Mouse (Mus musculus) stomach, postnatal 0 days (tissue): ENCODE measurements around the gene Galnt10.

Source experiments
- CTCF ChIP-seq: IDR thresholded peaks from 2 replicates; pipeline ENCODE4 v1.5.1; 2016; ENCODE audit warnings: antibody characterized with exemption, low read depth, mild to moderate bottlenecking, moderate library complexity
- EP300 ChIP-seq: optimal IDR thresholded peaks from 2 replicates; pipeline ENCODE3; 2016; ENCODE audit warnings: antibody characterized with exemption

DNA sequence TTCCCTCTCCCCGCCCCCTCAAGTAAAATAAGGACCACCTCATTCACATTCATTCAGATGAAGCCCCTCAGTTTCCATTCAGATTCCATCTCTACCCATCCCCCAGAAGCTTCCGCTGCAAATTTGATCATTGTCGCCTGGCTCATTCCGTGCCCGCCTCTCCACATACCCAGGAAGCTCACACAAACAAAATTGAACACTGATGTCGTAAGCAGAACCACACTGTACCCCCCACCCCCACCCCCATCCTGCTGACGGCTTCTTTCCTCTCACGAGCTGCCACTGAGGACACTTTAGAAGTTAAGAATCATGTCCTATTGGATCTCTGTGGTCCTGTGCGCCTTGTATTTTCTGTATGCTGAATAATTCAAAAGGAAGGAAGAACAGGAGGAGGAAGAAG lies 30.0 kb upstream of the Galnt10 start:
- no peak for TF ChIP-seq CTCF
- TF ChIP-seq EP300 = no peak
